Mouse (Mus musculus): ENCODE measurements around the gene Dlgap1.
A peak's percentile ranks its signal among the peaks of the same experiment; 100 is the strongest.

Gene Dlgap1

GRCm38 (mm10) chr17:70844971-70845370, 876.1 kb downstream of the Dlgap1 start:
- peak; percentile 65 for DNase-seq (ENCODE audit: inconsistent ontology term)

- no peak for DNase-seq (ENCODE audit: inconsistent ontology term)
Observed at GRCm38 (mm10) chr17:70845543-70845942, 876.7 kb downstream of the Dlgap1 start.

- no peak for DNase-seq (ENCODE audit: inconsistent ontology term)
Observed at GRCm38 (mm10) chr17:70846111-70846644, 877.3 kb downstream of the Dlgap1 start.

- peak; percentile 55 for DNase-seq (ENCODE audit: inconsistent ontology term)
Observed at GRCm38 (mm10) chr17:70847086-70847485, 878.2 kb downstream of the Dlgap1 start.

DNA sequence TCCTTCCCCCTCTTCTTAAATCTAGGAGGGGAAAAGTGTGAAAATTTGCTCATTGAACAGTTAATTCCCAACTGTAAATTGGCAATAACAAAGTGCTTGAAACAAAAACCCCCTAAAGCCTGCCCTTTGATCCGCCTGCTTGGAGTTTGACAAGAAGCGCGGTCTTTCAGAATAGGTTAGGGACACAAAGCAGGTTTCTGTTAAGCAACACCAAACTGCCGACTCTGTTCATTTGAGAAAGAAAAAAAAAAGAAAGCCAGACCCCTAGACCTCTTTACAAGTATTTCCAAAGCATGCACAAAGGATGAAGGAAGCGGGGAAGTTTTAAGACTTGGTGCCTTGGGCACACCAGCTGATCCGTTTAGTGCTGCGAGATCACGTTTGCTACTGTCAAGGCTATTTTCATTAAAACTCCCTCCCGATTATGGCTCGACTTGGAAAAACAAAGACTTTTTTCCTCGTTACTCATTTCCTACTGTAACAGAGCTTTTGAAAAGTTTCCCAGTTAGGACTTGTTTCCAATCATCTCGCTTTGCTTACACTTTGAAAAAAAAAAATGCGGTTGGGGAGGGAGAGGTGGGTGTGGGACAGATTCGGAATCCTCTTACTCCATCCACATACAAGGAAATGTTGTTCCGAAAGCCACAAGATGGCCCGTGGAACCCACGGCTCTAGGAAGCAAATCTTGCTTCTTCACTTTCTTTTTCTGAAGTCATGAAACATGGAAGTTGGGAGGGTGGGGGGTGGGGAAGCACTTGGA, 879.1 kb downstream of the Dlgap1 start:
- DNase-seq (ENCODE audit: inconsistent ontology term), result peak; percentile 84

GRCm38 (mm10) chr17:70848511-70849398, 879.9 kb downstream of the Dlgap1 start:
- peak; percentile 68 for DNase-seq (ENCODE audit: inconsistent ontology term)

- DNase-seq (ENCODE audit: inconsistent ontology term), result peak; percentile 94
Observed at GRCm38 (mm10) chr17:70849399-70850232, 880.7 kb downstream of the Dlgap1 start.

DNA sequence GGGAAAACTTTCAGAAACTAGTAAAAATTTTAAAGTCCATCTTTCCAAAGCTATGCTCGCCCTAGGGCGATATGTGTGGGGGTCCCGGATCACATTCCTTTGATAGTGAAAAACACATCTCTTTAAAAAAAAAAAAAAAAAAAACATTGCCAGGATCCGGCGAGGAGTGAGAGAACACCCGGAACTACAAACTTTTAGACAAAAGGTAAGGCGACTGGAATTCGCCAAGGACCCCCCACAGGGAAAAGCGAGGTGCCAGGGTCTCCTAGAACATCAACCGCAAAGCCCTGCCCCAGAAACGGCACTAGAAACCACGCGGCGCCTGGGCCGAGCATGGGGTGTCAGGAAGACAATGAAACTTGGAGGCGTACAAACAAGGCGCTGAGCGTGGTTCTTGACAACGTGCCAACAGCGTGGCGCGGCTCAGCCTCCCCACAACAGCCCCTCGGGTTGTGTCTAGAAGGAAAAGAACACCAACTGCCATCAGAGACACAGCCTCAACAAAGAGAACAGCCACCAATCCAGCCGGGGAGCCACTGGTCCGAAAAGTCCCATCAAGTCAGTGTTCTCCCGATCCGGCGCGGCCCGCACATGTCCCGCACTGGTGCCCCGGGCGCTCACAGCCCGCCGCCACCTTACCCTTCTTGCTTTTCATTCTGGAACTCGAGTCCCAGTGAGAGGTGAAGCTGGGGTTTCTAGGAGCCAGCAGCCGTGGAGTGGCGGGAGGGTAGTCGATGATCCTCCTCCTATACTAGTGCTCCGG, 881.5 kb downstream of the Dlgap1 start:
- no peak for DNase-seq (ENCODE audit: inconsistent ontology term)

DNA sequence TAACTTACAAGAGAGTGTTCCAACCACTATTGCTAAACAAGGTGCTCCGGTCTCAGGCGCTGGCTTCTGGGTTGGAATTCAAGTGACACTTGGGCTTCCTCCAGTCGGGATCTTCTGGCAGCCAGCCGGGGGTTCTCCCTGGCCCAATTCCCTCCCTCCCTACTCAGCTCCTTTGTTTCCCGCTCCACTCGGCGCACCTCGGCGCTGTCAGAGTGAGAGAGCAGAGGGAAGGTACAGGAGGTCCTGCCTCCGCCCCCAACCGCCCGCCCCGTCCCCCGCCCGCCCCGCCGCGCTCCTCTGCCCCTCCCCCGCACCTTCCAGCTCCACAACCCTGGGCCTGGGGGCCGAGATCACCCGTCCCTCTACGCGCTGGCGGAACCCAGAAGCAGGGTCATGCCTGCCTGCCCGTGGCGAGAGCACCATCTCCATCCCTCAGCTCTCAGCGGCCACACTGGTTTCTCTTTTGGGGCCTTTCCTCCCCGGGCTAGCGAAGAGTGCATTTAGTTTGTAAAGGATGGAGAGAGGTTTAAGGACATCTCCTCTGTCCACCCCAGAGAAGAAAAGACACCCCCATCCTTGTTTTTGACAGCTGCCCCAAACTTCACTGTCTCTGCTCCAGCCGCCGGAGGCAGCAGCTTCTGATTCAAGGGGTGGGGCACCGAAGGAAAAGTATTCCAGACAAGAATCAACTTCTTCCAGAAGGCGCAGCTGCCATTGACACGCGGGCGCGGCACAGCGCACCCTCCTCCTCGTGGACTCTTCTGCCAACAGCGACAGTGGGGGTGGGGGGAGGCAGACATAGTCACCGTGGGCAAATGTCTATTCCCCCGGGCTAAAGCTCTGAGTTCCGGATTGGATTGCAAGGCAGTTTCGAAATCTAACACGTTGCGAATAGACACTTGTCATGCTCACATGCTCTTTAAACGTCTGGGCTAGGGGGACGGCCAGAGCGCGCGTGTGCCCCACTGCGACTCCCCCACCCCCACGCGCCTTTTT, 882.4 kb downstream of the Dlgap1 start:
- DNase-seq (ENCODE audit: inconsistent ontology term), result peak; percentile 90

GRCm38 (mm10) chr17:70852011-70852685, 883.3 kb downstream of the Dlgap1 start:
- no peak for DNase-seq (ENCODE audit: inconsistent ontology term)

DNA sequence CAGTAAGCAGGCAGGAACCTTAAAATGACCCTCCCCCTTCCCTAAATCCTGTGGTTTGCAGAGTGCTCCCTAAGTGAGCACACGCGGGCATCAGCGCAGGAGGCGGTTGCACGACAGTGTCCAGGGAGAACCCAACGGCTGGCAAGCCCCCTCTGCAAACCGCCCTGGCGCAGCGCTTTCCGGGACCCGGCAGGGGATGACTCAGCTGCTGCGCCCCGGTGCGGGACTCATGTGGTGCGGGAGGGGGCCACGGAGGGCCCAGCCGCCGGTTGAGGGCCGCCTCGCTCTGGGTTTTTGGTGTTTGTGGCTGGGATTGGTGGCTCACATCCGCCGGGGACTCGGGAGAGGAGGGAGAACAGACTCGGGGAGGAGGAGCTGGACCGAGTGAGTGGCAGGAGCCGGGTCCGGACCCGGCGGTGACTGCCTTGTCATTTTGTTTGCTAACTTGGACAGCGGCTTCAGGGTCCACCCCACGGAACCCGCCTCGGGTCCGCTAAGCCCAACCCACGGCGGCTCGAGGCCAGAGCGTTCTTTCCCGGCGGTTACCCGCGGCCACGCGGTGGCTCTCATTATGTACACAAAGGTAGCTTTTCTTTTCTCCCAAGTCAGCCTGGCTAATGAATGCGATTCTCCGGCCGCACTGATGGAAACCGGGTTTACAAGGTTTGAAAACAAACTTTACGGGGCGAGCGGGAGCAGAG, 884.0 kb downstream of the Dlgap1 start:
- peak; percentile 98 for DNase-seq (ENCODE audit: inconsistent ontology term)

- DNase-seq (ENCODE audit: inconsistent ontology term), result no peak
Observed at GRCm38 (mm10) chr17:70853436-70853905, 884.6 kb downstream of the Dlgap1 start, which contains the start of gene Tgif1. Gene Tgif1 (minus strand): TSS chr17:70853546.

- no peak for DNase-seq (ENCODE audit: inconsistent ontology term)
Observed at GRCm38 (mm10) chr17:70854021-70854420, 885.1 kb downstream of the Dlgap1 start.

- no peak for DNase-seq (ENCODE audit: inconsistent ontology term)
Observed at GRCm38 (mm10) chr17:70856871-70857415, 888.1 kb downstream of the Dlgap1 start.

DNA sequence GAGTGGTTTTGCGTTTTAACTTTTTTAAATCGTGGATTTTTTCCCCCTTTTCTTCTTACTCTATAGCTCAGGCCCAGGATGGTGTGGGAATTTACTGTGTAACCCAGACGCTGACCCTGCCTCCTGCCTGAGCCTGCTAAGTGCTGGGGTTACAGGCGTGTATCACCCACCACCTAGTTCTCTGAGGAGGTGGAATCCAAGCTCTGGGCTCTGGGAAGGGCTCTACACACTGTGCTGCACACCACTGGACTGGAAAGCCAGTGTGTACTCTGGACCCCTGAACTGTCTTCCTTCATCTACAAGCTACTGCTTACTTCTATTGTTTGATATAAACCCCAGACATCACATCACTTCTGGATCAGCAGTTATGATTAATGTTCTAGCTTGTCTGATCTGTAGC, 889.9 kb downstream of the Dlgap1 start:
- DNase-seq (ENCODE audit: inconsistent ontology term), result no peak

GRCm38 (mm10) chr17:70864117-70864516, 895.2 kb downstream of the Dlgap1 start:
- DNase-seq (ENCODE audit: inconsistent ontology term), result no peak

GRCm38 (mm10) chr17:70864645-70865044, 895.8 kb downstream of the Dlgap1 start:
- no peak for DNase-seq (ENCODE audit: inconsistent ontology term)

DNA sequence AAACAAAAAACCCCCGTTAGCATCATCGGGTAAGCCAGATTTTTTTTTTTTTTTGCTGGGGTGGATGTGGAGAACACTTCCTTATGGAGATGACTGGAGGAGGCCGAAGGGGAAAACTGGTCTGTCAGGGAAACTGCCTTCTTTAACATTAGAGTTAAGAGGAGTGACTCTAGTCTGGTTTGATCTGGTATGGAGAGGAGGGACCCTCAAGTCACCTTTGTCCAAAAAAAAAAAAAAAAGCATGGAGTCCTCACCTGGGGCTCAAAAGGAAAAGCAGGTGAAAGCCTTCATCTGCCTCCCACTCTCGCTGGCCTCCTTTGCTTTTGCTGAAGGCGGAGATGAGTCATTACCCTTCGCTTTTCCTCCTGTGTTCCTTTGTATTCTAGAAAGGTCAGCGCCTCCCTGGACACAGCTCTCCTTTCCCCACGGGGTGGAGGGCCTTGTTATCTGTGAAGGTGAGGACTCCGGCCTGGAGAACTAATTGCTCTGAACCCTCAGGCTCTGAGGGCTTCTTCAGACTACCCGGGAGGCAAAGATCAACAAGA, 896.3 kb downstream of the Dlgap1 start:
- no peak for DNase-seq (ENCODE audit: inconsistent ontology term)

All from Muller cell, postnatal 12 days (primary cell).